Mouse (Mus musculus) kidney, adult 11 months (tissue): ENCODE data around the gene Syt11.
A peak's percentile ranks its signal among the peaks of the same experiment; 100 is the strongest.
"Not testable (repeated sequence)": the region's sequence is repeated elsewhere in the genome, so short reads cannot be mapped to it uniquely, and the experiment has no call there.

Experiments used
- DNase-seq: peaks from one replicate; pipeline ENCODE4 v3.0.0; 2022

Gene Syt11

DNA sequence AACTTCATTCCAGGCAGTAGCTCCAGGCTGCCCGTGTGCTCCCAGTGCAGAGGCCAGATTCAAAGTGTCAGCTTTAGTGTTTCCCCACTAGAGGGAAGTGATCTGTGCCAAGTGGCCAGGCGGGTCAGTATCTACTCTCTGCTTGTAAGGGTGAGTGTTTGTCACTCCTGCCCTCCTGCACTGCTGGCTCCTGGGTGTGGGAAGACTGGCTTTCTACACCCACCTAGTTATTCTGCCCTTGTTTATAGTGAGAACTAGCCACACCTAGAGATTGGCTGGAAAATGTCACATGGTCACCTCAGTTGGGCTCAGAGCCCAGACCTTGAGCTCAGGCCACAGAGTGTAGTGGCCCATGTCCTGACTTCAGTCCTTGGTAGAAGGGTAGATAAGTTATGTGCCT lies 55.9 kb downstream of the Syt11 start:
- peak; percentile 86 for DNase-seq

DNA sequence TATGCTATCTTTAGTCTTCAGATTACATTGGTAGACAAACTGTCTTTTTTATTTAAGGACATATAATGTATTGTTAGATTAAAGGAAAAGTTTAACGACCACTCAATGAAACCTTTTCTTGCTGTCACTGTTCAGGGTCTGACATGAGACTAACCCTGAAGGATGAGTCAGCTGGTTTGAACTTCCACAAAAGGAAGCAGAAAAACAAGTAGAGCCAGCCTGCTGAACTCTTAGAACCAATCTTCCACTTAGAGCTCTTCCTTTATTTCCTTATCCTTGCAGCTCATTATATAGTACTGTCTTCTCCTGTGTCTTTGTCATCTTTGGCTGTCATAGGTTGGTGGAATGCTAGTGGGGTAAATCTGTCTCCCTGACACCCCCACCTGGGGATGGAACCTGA lies 57.1 kb downstream of the Syt11 start:
- no peak for DNase-seq

DNA sequence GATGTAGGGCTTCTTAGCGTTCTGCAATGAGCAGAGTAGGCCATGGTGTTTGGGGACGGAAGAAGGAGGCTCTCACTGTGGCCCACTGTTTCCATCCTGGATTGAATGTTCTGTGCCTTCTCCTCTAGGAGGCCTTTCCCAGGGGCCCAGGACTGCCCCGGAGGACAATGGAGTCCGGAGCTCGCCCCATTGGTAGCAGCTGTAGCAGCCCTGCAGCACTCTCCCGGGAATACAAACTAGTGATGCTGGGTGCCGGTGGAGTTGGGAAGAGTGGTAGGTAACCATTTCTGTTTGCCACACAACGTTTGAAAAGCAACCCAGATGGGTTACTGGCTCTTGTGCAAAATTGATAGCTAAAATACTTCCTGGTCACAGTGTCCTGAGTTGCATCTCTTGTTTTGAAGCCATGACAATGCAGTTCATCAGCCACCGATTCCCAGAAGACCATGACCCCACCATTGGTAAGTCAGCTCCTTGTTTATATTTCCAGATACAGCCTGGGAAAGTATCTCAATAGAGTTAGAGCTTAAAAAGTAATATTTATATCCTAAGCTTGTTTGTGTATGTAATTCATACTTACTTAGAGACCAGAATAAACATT lies 57.7 kb downstream of the Syt11 start:
- peak; percentile 34 for DNase-seq

DNA sequence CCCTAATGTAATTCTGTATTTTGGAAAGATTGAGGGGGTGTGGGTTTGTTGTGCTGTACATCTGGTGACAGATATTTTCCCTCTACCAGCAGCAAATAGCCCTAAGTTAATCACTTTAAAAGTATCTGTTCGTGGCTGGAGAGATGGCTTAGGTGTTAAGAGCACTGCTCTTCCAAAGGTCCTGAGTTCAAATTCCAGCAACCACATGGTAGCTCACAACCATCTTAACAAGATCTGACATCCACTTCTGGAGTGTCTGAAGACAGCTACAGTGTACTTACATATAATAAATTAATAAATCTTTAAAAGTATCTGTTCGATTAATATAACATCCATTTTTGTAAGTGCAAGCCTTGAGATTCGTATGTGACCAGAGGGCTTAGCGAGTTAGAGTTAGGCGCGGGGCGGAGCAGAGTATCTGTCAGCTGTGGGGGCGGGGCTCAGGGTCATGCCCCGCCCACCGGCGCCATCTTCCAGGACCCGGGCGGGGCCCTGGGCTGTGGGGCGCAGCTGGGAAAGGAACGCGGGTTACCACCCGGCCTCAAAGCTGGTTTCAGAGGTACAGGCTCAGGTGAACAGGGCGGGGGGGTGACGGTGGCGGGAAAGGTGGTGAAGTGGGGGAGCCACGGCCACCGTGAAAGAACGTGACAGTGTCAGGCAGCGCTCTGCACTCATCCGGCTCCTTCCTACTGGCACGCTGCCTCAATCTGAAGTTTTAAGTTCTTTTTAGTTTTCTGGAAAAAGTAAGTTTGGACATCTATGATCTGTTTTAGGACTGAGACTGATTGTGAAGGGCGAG lies 58.4 kb downstream of the Syt11 start, which contains the start of gene Rit1:
TSS of gene Rit1 (plus strand) at position 440 of the 799 bp plus-strand sequence.
- DNase-seq = peak; percentile 81

DNA sequence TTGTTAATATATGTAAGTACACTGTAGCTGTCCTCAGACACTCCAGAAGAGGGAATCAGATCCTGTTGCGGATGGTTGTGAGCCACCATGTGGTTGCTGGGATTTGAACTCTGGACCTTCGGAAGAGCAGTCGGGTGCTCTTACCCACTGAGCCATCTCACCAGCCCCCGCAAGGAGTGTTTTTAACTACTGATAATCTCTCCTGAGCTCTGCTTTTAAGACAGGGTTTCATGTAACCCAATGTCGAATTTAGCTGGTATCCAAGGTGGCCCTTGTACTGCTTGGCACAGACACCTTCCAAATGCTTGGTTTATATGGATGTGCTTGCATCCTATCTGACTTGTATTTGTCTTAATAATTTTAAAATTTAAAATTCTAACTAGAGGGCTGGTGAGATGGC lies 59.2 kb downstream of the Syt11 start:
- DNase-seq = not testable (repeated sequence)

DNA sequence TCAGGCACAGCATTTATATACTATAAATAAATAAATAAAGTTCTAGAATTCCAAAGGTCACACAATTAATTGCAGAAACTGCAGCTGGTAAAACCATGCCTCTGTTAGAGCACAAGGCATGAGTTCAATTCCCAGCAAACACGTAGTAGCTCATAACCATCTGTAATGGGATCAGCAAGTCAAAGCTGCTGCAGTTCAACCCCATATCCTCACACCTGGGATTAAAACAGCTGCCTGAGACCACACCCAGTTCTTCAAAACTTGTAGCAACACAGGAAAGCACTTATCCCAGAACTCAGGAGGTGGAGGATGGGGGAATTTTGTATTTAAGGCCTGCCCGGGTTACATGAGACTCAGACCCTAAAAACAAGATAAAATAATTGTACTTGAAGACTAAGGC lies 60.2 kb downstream of the Syt11 start:
- no peak for DNase-seq

DNA sequence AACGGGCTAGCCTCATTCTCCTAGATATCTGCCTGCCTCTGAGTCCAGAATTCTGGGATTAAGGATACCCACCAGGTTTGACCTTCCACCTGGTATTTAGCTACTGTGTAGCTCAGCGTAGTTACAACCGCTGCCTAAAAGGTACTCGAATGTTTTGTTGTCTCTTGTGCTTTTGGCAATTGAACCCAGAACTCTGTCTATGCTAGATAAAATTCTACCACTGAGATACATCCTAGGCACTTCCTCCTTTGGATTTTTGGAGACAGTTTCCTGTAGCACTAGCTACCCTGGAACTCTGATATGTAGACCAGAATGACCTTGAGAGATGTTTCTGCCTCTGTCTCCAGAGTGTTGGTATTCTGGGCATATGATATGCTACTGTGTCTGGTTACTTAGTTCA lies 61.3 kb downstream of the Syt11 start:
- DNase-seq = no peak

DNA sequence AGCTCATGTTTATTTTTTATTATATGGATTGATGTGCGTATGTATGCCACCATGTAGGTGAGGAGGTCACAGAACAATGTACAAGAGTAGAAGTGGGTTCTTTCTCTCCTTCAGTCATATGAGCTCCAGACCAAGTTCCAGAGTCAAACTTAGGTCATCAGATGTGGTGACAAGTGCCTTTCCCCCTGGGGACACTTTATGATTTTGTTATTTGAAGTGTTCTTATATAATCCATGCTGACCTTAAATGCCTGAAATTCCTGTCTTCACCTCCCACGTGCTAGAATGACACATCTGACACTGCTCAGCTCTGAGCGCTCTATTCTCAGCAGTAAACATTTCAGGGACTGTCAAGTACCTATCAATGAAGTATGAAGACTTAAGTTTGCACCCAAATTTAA lies 73.7 kb downstream of the Syt11 start:
- no peak for DNase-seq

DNA sequence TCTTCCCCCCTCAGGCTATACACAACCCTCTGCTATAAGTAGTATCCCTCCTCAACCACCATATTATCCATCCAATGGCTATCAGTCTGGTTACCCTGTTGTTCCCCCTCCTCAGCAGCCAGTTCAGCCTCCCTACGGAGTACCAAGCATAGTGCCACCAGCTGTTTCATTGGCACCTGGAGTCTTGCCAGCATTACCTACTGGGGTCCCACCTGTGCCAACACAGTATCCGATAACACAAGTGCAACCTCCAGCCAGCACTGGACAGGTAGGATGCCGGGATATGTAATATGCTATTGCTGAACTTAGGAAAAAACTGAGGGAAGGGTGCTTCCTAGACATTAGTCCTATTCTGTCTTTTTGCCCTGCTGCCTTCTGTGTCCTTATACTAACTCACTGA lies 74.7 kb downstream of the Syt11 start:
- no peak for DNase-seq

DNA sequence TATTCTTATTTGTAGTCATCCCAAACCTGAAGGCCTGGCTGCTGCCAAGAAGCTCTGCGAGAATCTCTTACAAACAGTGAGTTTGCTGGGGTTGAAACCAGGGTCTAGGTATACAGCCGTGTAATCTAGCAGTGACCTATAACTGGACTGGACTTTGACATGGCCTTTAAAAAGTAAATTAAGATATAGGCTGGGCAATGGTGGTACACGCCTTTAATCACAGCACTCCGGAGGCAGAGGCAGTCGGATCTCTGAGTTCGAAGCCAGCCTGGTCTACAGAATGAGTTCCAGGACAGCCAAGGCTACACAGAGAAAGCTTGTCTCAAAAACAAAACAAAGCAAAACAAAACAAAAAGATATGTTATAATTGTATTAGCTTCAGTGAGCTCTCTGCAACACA lies 76.1 kb downstream of the Syt11 start:
- no peak for DNase-seq

DNA sequence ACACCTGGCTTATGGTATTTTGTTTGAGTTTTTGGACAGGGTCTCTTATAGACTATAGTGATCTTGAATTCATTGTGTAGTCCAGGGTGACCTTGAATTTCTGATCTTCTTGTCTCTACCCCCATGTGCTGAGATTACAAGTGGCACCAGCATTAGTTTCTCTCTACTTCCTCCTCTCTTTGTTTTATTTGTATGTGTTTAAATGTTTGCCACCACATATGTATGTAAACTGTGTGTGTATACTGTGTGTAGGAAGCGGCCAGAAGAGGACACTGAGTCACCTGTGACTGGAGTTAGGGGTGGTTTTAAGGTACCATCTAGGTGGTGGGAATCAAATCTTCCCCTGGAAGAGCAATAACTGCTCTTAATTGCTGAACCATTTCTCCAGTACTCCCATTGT lies 76.9 kb downstream of the Syt11 start:
- no peak for DNase-seq

DNA sequence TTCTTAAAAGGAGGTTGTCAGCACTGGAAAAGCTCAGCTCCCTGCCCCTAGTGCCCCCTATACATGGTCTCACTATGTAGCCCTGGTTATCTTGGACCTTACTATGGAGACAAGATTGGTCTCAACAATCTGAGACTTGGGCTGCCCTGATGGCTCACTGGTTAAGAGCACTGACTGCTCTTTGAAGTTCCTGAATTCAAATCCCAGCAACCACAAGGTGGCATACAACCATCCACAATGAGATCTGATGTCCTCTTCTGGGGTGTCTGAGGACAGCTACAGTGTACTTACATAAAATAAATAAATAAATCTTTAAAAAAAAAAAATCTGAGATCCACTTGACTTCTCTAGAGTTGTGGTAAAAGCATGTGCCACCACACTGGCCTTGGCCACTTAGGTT lies 79.4 kb downstream of the Syt11 start:
- no peak for DNase-seq
